Mouse (Mus musculus) heart, postnatal 0 days (tissue): Measurements from ENCODE around the gene Tbccd1.

Experiments
- CTCF ChIP-seq: IDR thresholded peaks from 2 replicates; pipeline ENCODE4 v1.5.1; 2016; ENCODE audit warnings: antibody characterized with exemption, control low read depth, low read depth
- EP300 ChIP-seq: IDR thresholded peaks from 2 replicates; pipeline ENCODE4 v1.6.1; 2016; ENCODE audit warnings: antibody characterized with exemption, low read depth

DNA sequence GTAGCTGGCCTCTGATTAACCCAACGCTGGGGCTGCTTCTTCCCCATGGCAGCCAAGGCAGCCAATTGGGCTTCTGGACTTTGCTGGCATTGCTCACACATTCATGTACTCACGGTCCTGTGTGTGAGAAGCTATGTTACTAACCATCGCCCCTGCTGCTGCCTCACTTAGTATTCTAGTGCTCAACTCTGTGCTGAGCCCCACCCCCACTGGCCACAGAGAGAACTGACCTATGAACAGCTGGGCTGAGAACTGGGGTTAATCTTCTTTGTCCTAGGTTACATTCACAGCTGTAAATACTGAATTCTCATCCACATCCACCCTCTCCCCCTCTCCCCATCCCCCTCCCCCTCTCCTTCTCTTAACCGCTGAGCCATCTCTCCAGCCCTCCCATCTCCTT is 31.4 kb upstream of the Tbccd1 start:
- TF ChIP-seq CTCF = no peak
- no peak for TF ChIP-seq EP300
